Mouse (Mus musculus) stomach, postnatal 0 days (tissue): ENCODE results near the gene Dlg1. TPM values are rescaled to one million over a fixed set of nuclear protein-coding genes. Genes with fewer than 3 reads are reported as not detected.

Experiments
- ATAC-seq: fragments of 200-750 bp; cut with Nextera tagmentation; 2 replicates; pipeline ENCODE4 v1.8.0; 2017; ENCODE audit not compliant: low FRiP score, low TSS enrichment
- DNase-seq: peaks from one replicate; pipeline ENCODE4 v3.0.0-alpha.2; 2016; ENCODE audit warnings: low spot score
- H3K27ac ChIP-seq: fragments of 300-500 bp; sonication (generic); replicated peaks from 2 replicates; pipeline ENCODE4 v1.5.1; 2014; ENCODE audit warnings: mild to moderate bottlenecking, control low read depth
- H3K27me3 ChIP-seq: fragments of 300-500 bp; sonication (generic); 2 replicates; pipeline ENCODE4 v1.6.1; 2014; ENCODE audit warnings: low read length; ENCODE audit not compliant: control insufficient read depth, insufficient read depth
- H3K36me3 ChIP-seq: fragments of 300-500 bp; sonication (generic); 2 replicates; pipeline ENCODE4 v1.6.1; 2014; ENCODE audit warnings: low read length, mixed read lengths; ENCODE audit not compliant: control insufficient read depth, insufficient read depth
- H3K4me1 ChIP-seq: fragments of 300-500 bp; sonication (generic); replicated peaks from 2 replicates; pipeline ENCODE4 v1.6.1; 2014; ENCODE audit warnings: antibody characterized with exemption; ENCODE audit not compliant: control insufficient read depth, insufficient read depth
- H3K4me2 ChIP-seq: fragments of 300-500 bp; sonication (generic); replicated peaks from 2 replicates; pipeline ENCODE4 v1.6.1; 2014; ENCODE audit warnings: low read depth, mild to moderate bottlenecking, control low read depth, moderate library complexity
- H3K4me3 ChIP-seq: fragments of 300-500 bp; sonication (generic); 2 replicates; pipeline ENCODE4 v1.5.1; 2014; ENCODE audit warnings: low read depth, low read length, control low read depth
- H3K9ac ChIP-seq: fragments of 300-500 bp; sonication (generic); 2 replicates; pipeline ENCODE4 v1.6.1; 2014; ENCODE audit warnings: mild to moderate bottlenecking, low read length, control low read depth, mixed read lengths
- H3K9me3 ChIP-seq: fragments of 300-500 bp; sonication (generic); 2 replicates; pipeline ENCODE4 v1.6.1; 2016; ENCODE audit warnings: low read length; ENCODE audit not compliant: control insufficient read depth
- CTCF ChIP-seq: IDR thresholded peaks from 2 replicates; pipeline ENCODE4 v1.5.1; 2016; ENCODE audit warnings: antibody characterized with exemption, low read depth, mild to moderate bottlenecking, moderate library complexity
- EP300 ChIP-seq: optimal IDR thresholded peaks from 2 replicates; pipeline ENCODE3; 2016; ENCODE audit warnings: antibody characterized with exemption
- WGBS: fragments of 180-500 bp; shearing (Covaris S2); extraction: QIAGEN DNeasy Blood & Tissue Kit; methylation state at CpG from one replicate; pipeline ENCODE4 v1.1.7; 2014; 5-methylcytosine and 5-hydroxymethylcytosine counted together
- polyA plus RNA-seq: library from polyadenylated mRNA; unstranded; fragments of >200 nt; fragmentation: Nextera tagmentation; extraction: Ambion mirVana; gene quantifications from 2 replicates; pipeline ENCODE4 v1.2.1, GENCODE M21; 2015

The Dlg1 gene
- polyA plus RNA-seq, 1 experiment from 2014 or later, result 11.8 TPM

GRCm38 (mm10) chr16:31631046-31631445 is 32.2 kb upstream of the Dlg1 start:
- no peak for TF ChIP-seq CTCF
- DNase-seq (no peak), ATAC-seq (no peak)
- Histone ChIP-seq H3K9ac (no peak overlapping the region), H3K27me3 (no peaks in the 10 kb centered on the region), H3K4me3 (no peak overlapping the region), H3K27ac (no peak overlapping the region), H3K9me3 (no peaks in the 10 kb centered on the region), H3K4me1 (no peaks in the 10 kb centered on the region), H3K36me3 (no peaks in the 10 kb centered on the region), H3K4me2 (no peak overlapping the region)
- WGBS, result 79% methylated on average over 3 of the region's 3 CpGs

DNA sequence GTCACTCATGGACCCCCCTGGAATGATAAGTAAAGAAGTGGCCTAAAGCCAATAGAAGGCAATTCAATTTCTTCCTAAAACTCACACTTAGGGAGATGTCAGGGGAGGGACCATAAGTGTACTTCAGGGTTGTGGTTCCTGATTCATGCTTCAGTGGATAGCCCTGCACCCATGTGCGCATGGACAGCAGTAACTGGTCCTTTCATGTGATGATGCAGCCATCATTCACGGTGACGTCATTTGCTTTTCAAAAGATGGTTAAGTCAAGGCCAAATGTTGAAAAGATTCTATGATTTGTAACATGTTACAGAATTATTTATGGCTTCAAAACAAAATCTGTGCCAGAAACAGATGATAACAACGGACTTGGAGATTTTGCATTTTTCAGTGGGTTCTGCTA is 28.9 kb upstream of the Dlg1 start:
- Histone ChIP-seq H3K9ac (no peak overlapping the region), H3K4me3 (no peak overlapping the region), H3K27ac (no peak overlapping the region), H3K27me3 (no peaks in the 10 kb centered on the region), H3K4me2 (no peak overlapping the region), H3K9me3 (no peaks in the 10 kb centered on the region), H3K36me3 (no peaks in the 10 kb centered on the region), H3K4me1 (no peaks in the 10 kb centered on the region)
- DNase-seq (no peak), ATAC-seq (no peak)
- 94% methylated on average over 4 of the region's 4 CpGs for WGBS
- TF ChIP-seq CTCF (no peak), EP300 (no peak)

- TF ChIP-seq CTCF, result no peak
- H3K9me3 ChIP-seq, result no peaks in the 10 kb centered on the region
- H3K4me2 ChIP-seq, result 0 out of 2 replicates have a peak overlapping the region, but pooled peaks have one; percentile 4
- DNase-seq (peak; percentile 41), ATAC-seq (no peak)
- no peak overlapping the region for H3K27ac ChIP-seq
- H3K9ac ChIP-seq, result no peak overlapping the region
- H3K27me3 ChIP-seq, result no peaks in the 10 kb centered on the region
- WGBS, result 36% methylated on average over 7 of the region's 7 CpGs
- no peaks in the 10 kb centered on the region for H3K4me1 ChIP-seq
- no peaks in the 10 kb centered on the region for H3K36me3 ChIP-seq
- no peak overlapping the region for H3K4me3 ChIP-seq
These were observed 24.9 kb upstream of the Dlg1 start for GRCm38 (mm10) chr16:31638393-31638792.

DNA sequence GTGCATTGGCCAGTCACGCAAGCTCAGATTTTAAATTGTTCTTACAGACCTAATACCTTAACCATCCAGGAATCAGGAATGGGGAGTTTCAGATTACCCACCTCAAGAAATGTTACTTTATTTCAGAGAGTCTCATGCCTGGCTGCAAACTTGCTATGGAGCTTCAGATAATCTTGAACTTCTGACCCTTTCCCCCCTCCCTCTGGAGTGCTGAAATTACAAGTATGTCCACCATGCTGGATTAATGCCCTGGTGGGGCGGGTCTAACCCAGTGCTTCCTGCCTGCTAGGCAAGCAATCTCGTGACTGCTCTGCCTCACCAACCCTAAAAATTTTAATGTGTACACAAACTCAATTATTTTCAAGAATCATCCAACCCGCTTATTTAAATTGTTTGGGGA is 23.3 kb upstream of the Dlg1 start:
- Histone ChIP-seq H3K4me3 (no peak overlapping the region), H3K4me1 (no peaks in the 10 kb centered on the region), H3K9ac (no peak overlapping the region), H3K9me3 (no peaks in the 10 kb centered on the region), H3K27ac (no peak overlapping the region), H3K27me3 (no peaks in the 10 kb centered on the region), H3K36me3 (no peaks in the 10 kb centered on the region), H3K4me2 (no peak overlapping the region)
- DNase-seq (no peak), ATAC-seq (no peak)
- no peak for TF ChIP-seq CTCF
- TF ChIP-seq EP300, result no peak
- 55% methylated on average over 4 of the region's 4 CpGs for WGBS

GRCm38 (mm10) chr16:31641776-31642175 is 21.5 kb upstream of the Dlg1 start:
- H3K36me3 ChIP-seq, result no peaks in the 10 kb centered on the region
- no peak overlapping the region for H3K9ac ChIP-seq
- ATAC-seq (no peak), DNase-seq (no peak)
- no peak overlapping the region for H3K27ac ChIP-seq
- no peaks in the 10 kb centered on the region for H3K9me3 ChIP-seq
- H3K4me3 ChIP-seq, result no peak overlapping the region
- no peaks in the 10 kb centered on the region for H3K27me3 ChIP-seq
- H3K4me2 ChIP-seq, result no peak overlapping the region
- WGBS, result 61% methylated on average over 4 of the region's 4 CpGs
- no peaks in the 10 kb centered on the region for H3K4me1 ChIP-seq
- no peak for TF ChIP-seq EP300
- no peak for TF ChIP-seq CTCF

DNA sequence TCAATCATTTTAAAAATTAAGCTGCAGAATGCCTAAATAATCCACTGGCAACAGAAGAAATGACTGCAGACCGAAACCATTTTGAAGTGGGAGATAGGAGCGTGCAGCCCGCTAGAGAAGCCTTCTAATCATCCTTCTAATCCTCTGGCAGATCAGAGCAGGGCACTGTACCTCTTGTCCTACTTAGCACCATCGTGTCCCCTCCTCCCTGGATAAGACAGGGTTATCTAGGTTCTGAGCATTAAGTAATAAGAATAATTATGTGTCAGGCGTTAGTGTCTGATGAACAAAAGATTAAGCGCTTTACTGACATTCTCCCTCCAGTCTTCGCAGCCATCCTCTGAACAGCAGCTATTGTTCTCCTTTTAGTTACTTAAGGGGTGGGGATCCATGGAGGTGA is 16.0 kb upstream of the Dlg1 start:
- WGBS, result 65% methylated on average over 7 of the region's 7 CpGs
- no peak overlapping the region for H3K4me3 ChIP-seq
- ATAC-seq, result no peak

More for the DNA sequence above, 16.0 kb upstream of the Dlg1 start:
- Histone ChIP-seq H3K9ac (no peak overlapping the region), H3K36me3 (no peaks in the 10 kb centered on the region), H3K4me2 (no peak overlapping the region), H3K9me3 (no peaks in the 10 kb centered on the region), H3K27me3 (no peaks in the 10 kb centered on the region), H3K27ac (no peak overlapping the region), H3K4me1 (0 out of 2 replicates have a peak, but pooled peaks cover 2% of the 10 kb centered on the region)
- no peak for DNase-seq
- TF ChIP-seq EP300 (no peak), CTCF (no peak)
